Mouse (Mus musculus) heart, postnatal 10 days (tissue): ENCODE data around the gene Tfap2a. TPM values are rescaled to one million over a fixed set of nuclear protein-coding genes. Genes with fewer than 3 reads are reported as not detected.

ENCODE experiments used
- DNase-seq, 2 experiments: peaks; one replicate each; pipeline ENCODE4 v3.0.0; 2021
- intact Hi-C: fragments of 180-260 bp; cut with DNase I; formaldehyde crosslinking; loops from one replicate; pipeline ENCODE4 v1.15.1; 2025
- total RNA-seq, 2 experiments: library from RNA; stranded (reverse); gene quantifications; 2 replicates each; pipeline ENCODE4 v1.2.3; 2021

Gene Tfap2a
- total RNA-seq, 2 experiments from 2014 or later, result 0.22 TPM

- intact Hi-C loops, result no loop called here
- DNase-seq, result no peak
These were observed 24.5 kb downstream of the Tfap2a start for GRCm38 (mm10) chr13:40713681-40714080.

GRCm38 (mm10) chr13:40713241-40713640 lies 24.9 kb downstream of the Tfap2a start:
- DNase-seq, result no peak
- intact Hi-C loops, result no loop called here

GRCm38 (mm10) chr13:40712526-40712832 lies 25.7 kb downstream of the Tfap2a start:
- DNase-seq, result no peak
- intact Hi-C loops, result no loop called here

- DNase-seq, result no peak
- intact Hi-C loops, result no loop called here
These were observed 26.3 kb downstream of the Tfap2a start for GRCm38 (mm10) chr13:40711661-40712525.

GRCm38 (mm10) chr13:40710062-40710342 lies 28.2 kb downstream of the Tfap2a start:
- intact Hi-C loops, result no loop called here

GRCm38 (mm10) chr13:40709321-40710061 lies 28.7 kb downstream of the Tfap2a start:
- intact Hi-C loops, result no loop called here
- no peak for DNase-seq

More at GRCm38 (mm10) chr13:40710062-40710342, 28.2 kb downstream of the Tfap2a start:
- no peak for DNase-seq

- DNase-seq, result no peak
- intact Hi-C loops, result no loop called here
These were observed 29.3 kb downstream of the Tfap2a start for GRCm38 (mm10) chr13:40708913-40709312.

- DNase-seq, result no peak
- intact Hi-C loops, result no loop called here
These were observed 29.9 kb downstream of the Tfap2a start for GRCm38 (mm10) chr13:40708271-40708670.

- intact Hi-C loops, result no loop called here
- no peak for DNase-seq
These were observed 30.5 kb downstream of the Tfap2a start for GRCm38 (mm10) chr13:40707646-40708045.

- no peak for DNase-seq
These were observed 31.6 kb downstream of the Tfap2a start for GRCm38 (mm10) chr13:40706612-40707011.

GRCm38 (mm10) chr13:40705821-40706425 lies 32.3 kb downstream of the Tfap2a start:
- DNase-seq, result no peak
- intact Hi-C loops, result no loop called here

More at GRCm38 (mm10) chr13:40706612-40707011, 31.6 kb downstream of the Tfap2a start:
- intact Hi-C loops, result no loop called here

- intact Hi-C loops, result no loop called here
- no peak for DNase-seq
These were observed 33.2 kb downstream of the Tfap2a start for GRCm38 (mm10) chr13:40704864-40705455.

GRCm38 (mm10) chr13:40703982-40704501 lies 34.1 kb downstream of the Tfap2a start:
- intact Hi-C loops, result no loop called here
- no peak for DNase-seq

GRCm38 (mm10) chr13:40703123-40703797 lies 34.9 kb downstream of the Tfap2a start:
- DNase-seq, result no peak
- intact Hi-C loops, result no loop called here

- DNase-seq, result no peak
- intact Hi-C loops, result no loop called here
These were observed 35.6 kb downstream of the Tfap2a start for GRCm38 (mm10) chr13:40702361-40703122.

- intact Hi-C loops, result no loop called here
- no peak for DNase-seq
These were observed 36.5 kb downstream of the Tfap2a start for GRCm38 (mm10) chr13:40701691-40702090.

- DNase-seq, result no peak
- intact Hi-C loops, result no loop called here
These were observed 52.4 kb downstream of the Tfap2a start for GRCm38 (mm10) chr13:40685790-40686189.

GRCm38 (mm10) chr13:40676730-40677129 lies 61.4 kb downstream of the Tfap2a start:
- no peak for DNase-seq
- intact Hi-C loops, result no loop called here
